Mouse (Mus musculus) liver, embryonic 12.5 days (tissue): ENCODE results near the gene Spint3. TPM values are rescaled to one million over a fixed set of nuclear protein-coding genes. Genes with fewer than 3 reads are reported as not detected.

Experiments
- ATAC-seq: fragments of 200-750 bp; cut with Nextera tagmentation; 2 replicates; pipeline ENCODE4 v1.8.0; 2017; ENCODE audit warnings: moderate number of reproducible peaks, mild to moderate bottlenecking, moderate library complexity
- H3K27ac ChIP-seq: fragments of 300-500 bp; sonication (generic); 2 replicates; pipeline ENCODE4 v1.5.1; 2016; ENCODE audit warnings: mild to moderate bottlenecking
- H3K27me3 ChIP-seq: fragments of 300-500 bp; sonication (generic); replicated peaks from 2 replicates; pipeline ENCODE4 v1.6.1; 2016; ENCODE audit warnings: mild to moderate bottlenecking, moderate library complexity
- H3K36me3 ChIP-seq: fragments of 300-500 bp; sonication (generic); 2 replicates; pipeline ENCODE4 v1.6.1; 2016; ENCODE audit warnings: mild to moderate bottlenecking, moderate library complexity
- H3K4me1 ChIP-seq: fragments of 300-500 bp; sonication (generic); 2 replicates; pipeline ENCODE4 v1.6.1; 2016
- H3K4me2 ChIP-seq: fragments of 300-500 bp; sonication (generic); 2 replicates; pipeline ENCODE4 v1.6.1; 2016; ENCODE audit warnings: mild to moderate bottlenecking, moderate library complexity
- H3K4me3 ChIP-seq: fragments of 300-500 bp; sonication (generic); 2 replicates; pipeline ENCODE4 v1.5.1; 2016; ENCODE audit warnings: mild to moderate bottlenecking, moderate library complexity
- H3K9ac ChIP-seq: fragments of 300-500 bp; sonication (generic); 2 replicates; pipeline ENCODE4 v1.6.1; 2016; ENCODE audit warnings: mild to moderate bottlenecking, moderate library complexity
- H3K9me3 ChIP-seq: fragments of 300-500 bp; sonication (generic); replicated peaks from 2 replicates; pipeline ENCODE4 v1.6.1; 2016; ENCODE audit warnings: mild to moderate bottlenecking, moderate library complexity
- whole genome bisulfite sequencing: fragments of 180-500 bp; shearing (Covaris S2); methylation state at CpG from one replicate; pipeline ENCODE4 v1.1.7; 2016; ENCODE audit not compliant: insufficient replicate concordance; 5-methylcytosine and 5-hydroxymethylcytosine counted together
- polyA plus RNA-seq: library from polyadenylated mRNA; unstranded; fragments of >200 nt; fragmentation: Nextera tagmentation; extraction: Ambion mirVana; gene quantifications from 2 replicates; pipeline ENCODE4 v1.2.1, GENCODE M21; 2016

The Spint3 gene
- polyA plus RNA-seq, 1 experiment from 2014 or later = not detected

- Histone ChIP-seq H3K27ac (no peak overlapping the region), H3K9me3 (peaks cover 4% of the 10 kb centered on the region; the same call in 1 of the 2 replicates), H3K4me3 (no peak overlapping the region), H3K27me3 (peaks cover 31% of the 10 kb centered on the region), H3K9ac (no peak overlapping the region), H3K4me1 (peaks cover 8% of the 10 kb centered on the region; the same call in 1 of the 2 replicates), H3K4me2 (0 out of 2 replicates have a peak overlapping the region, but pooled peaks have one; percentile 11), H3K36me3 (no peaks in the 10 kb centered on the region)
- WGBS = 4% methylated on average over 11 of the region's 11 CpGs
- ATAC-seq = no peak
These were observed 51.4 kb downstream of the Spint3 start for GRCm38 (mm10) chr2:164521841-164522240.

- 0 out of 2 replicates have a peak, but pooled peaks have one; percentile 27 for ATAC-seq
- Histone ChIP-seq H3K9ac (no peak overlapping the region), H3K4me2 (no peak overlapping the region), H3K4me3 (no peak overlapping the region), H3K4me1 (peaks cover 8% of the 10 kb centered on the region; the same call in 1 of the 2 replicates), H3K9me3 (no peaks in the 10 kb centered on the region), H3K27ac (no peak overlapping the region), H3K36me3 (no peaks in the 10 kb centered on the region), H3K27me3 (peaks cover 31% of the 10 kb centered on the region)
- WGBS = 7% methylated on average over 3 of the region's 3 CpGs
These were observed 52.5 kb downstream of the Spint3 start for GRCm38 (mm10) chr2:164520782-164521181.

Other genes starting within 250 kb of the Spint3 start
- not detected in 2 replicates for gene Svs5, start 240.7 kb downstream of the Spint3 start, polyA plus RNA-seq
- 12.1 and 14.1 TPM in 2 replicates for gene Slpi, start 184.4 kb downstream of the Spint3 start, polyA plus RNA-seq
- not detected in 2 replicates for gene Rbpjl, start 170.3 kb downstream of the Spint3 start, polyA plus RNA-seq
- gene Matn4, start 168.3 kb downstream of the Spint3 start, polyA plus RNA-seq = 0.28 and 0.41 TPM in 2 replicates
- 31.3 and 31.8 TPM in 2 replicates for gene Sdc4, start 129.6 kb downstream of the Spint3 start, polyA plus RNA-seq
- 36.1 and 37.9 TPM in 2 replicates for gene Sys1, start 116.5 kb downstream of the Spint3 start, polyA plus RNA-seq
- gene Gm20458, start 112.5 kb downstream of the Spint3 start, polyA plus RNA-seq = 4.7 and 5.2 TPM in 2 replicates
- gene Trp53tg5, start 99.7 kb downstream of the Spint3 start, polyA plus RNA-seq = not detected in 2 replicates
- 0.94 and 1.7 TPM in 2 replicates for gene Dbndd2, start 87.4 kb downstream of the Spint3 start, polyA plus RNA-seq
- gene Pigt, start 75.9 kb downstream of the Spint3 start, polyA plus RNA-seq = 29.7 and 30.3 TPM in 2 replicates
- 2.1 and 3.2 TPM in 2 replicates for gene Wfdc2, start 11.0 kb downstream of the Spint3 start, polyA plus RNA-seq
- gene Wfdc6a, start 12.0 kb upstream of the Spint3 start, polyA plus RNA-seq = 0.26 TPM in 1 of 2 replicates, not detected in the other
- not detected in 2 replicates for gene Eppin, start 20.1 kb upstream of the Spint3 start, polyA plus RNA-seq
- gene Wfdc6b, start 40.1 kb upstream of the Spint3 start, polyA plus RNA-seq = not detected in 2 replicates
- not detected in 2 replicates for gene Wfdc8, start 40.2 kb upstream of the Spint3 start, polyA plus RNA-seq
- not detected in 2 replicates for gene Wfdc16, start 65.3 kb upstream of the Spint3 start, polyA plus RNA-seq
- not detected in 2 replicates for gene Wfdc10, start 82.6 kb upstream of the Spint3 start, polyA plus RNA-seq
- not detected in 2 replicates for gene Wfdc9, start 83.1 kb upstream of the Spint3 start, polyA plus RNA-seq
- not detected in 2 replicates for gene Wfdc11, start 100.6 kb upstream of the Spint3 start, polyA plus RNA-seq
- not detected in 2 replicates for gene Wfdc13, start 111.6 kb upstream of the Spint3 start, polyA plus RNA-seq
- gene Spint4, start 125.0 kb upstream of the Spint3 start, polyA plus RNA-seq = not detected in 2 replicates
- not detected in 2 replicates for gene Spint5, start 141.8 kb upstream of the Spint3 start, polyA plus RNA-seq
- gene Wfdc3, start 172.5 kb upstream of the Spint3 start, polyA plus RNA-seq = 0.48 and 0.93 TPM in 2 replicates
- 56.9 and 61.0 TPM in 2 replicates for gene Dnttip1, start 172.5 kb upstream of the Spint3 start, polyA plus RNA-seq
- 669 and 687 TPM in 2 replicates for gene Ube2c, start 196.4 kb upstream of the Spint3 start, polyA plus RNA-seq
- gene Tnnc2, start 206.5 kb upstream of the Spint3 start, polyA plus RNA-seq = 0.66 and 1.8 TPM in 2 replicates
- 5.5 TPM in 2 replicates for gene Snx21, start 212.4 kb upstream of the Spint3 start, polyA plus RNA-seq
- gene Acot8, start 231.4 kb upstream of the Spint3 start, polyA plus RNA-seq = 20.3 and 21.5 TPM in 2 replicates
- 4.8 and 5.9 TPM in 2 replicates for gene Zswim3, start 231.6 kb upstream of the Spint3 start, polyA plus RNA-seq
- 8.9 and 9.1 TPM in 2 replicates for gene Zswim1, start 249.2 kb upstream of the Spint3 start, polyA plus RNA-seq